Mouse (Mus musculus) liver, postnatal 0 days (tissue): Measurements from ENCODE around the gene Padi3.

Experiments used
- CTCF ChIP-seq: sonication (generic); IDR thresholded peaks from 2 replicates; pipeline ENCODE4 v1.5.1; 2016; ENCODE audit warnings: antibody characterized with exemption, low read depth
- EP300 ChIP-seq: IDR thresholded peaks from 2 replicates; pipeline ENCODE4 v1.6.1; 2016; ENCODE audit warnings: antibody characterized with exemption, low read depth, mild to moderate bottlenecking

DNA sequence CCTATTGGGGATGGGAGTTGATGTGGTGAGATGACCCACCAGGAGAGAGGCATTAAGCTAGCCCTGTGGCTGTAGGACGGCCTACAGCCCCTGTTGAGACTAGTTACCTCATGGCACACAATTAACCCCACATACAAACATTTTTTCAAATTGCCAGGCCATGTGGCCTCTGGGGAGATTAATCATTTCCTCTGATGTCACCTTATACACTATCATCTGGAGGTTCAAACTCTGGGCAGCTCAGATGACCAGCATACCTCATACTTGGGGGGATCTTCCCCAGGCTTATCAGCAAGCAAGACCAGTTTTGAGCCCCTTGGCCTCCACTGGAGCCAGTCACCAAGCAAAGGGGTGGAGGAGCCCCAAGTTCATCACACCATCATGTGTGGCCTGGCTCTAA is 32.5 kb upstream of the Padi3 start:
- no peak for TF ChIP-seq CTCF
- no peak for TF ChIP-seq EP300
